Mouse (Mus musculus) midbrain, postnatal 0 days (tissue): ENCODE measurements around the gene Gm43638. TPM values are rescaled to one million over a fixed set of nuclear protein-coding genes. Genes with fewer than 3 reads are reported as not detected.
"Not testable (repeated sequence)": the region's sequence is repeated elsewhere in the genome, so short reads cannot be mapped to it uniquely, and the experiment has no call there.

Experiments
- ATAC-seq: fragments of 200-750 bp; cut with Nextera tagmentation; 2 replicates; pipeline ENCODE4 v1.8.0; 2017; ENCODE audit warnings: moderate number of reproducible peaks, mild to moderate bottlenecking, moderate TSS enrichment, moderate library complexity; ENCODE audit not compliant: low FRiP score
- DNase-seq: peaks from one replicate; pipeline ENCODE4 v3.0.0-alpha.2; 2015; ENCODE audit warnings: low spot score
- H3K27ac ChIP-seq: fragments of 300-500 bp; sonication (generic); 2 replicates; pipeline ENCODE4 v1.5.1; 2014; ENCODE audit warnings: low read depth, mild to moderate bottlenecking, low read length, mixed read lengths
- H3K27me3 ChIP-seq: fragments of 300-500 bp; sonication (generic); 2 replicates; pipeline ENCODE4 v1.6.1; 2014; ENCODE audit warnings: low read length, control low read depth, mixed read lengths; ENCODE audit not compliant: insufficient read depth
- H3K36me3 ChIP-seq: fragments of 300-500 bp; sonication (generic); 2 replicates; pipeline ENCODE4 v1.6.1; 2014; ENCODE audit warnings: low read length, control low read depth, mixed read lengths; ENCODE audit not compliant: insufficient read depth
- H3K4me1 ChIP-seq: fragments of 300-500 bp; sonication (generic); 2 replicates; pipeline ENCODE4 v1.6.1; 2014; ENCODE audit warnings: mild to moderate bottlenecking, control low read depth, antibody characterized with exemption, low read length, mixed read lengths; ENCODE audit not compliant: insufficient read depth
- H3K4me2 ChIP-seq: fragments of 300-500 bp; sonication (generic); 2 replicates; pipeline ENCODE4 v1.6.1; 2014; ENCODE audit warnings: low read depth, mild to moderate bottlenecking, low read length, mixed read lengths; ENCODE audit not compliant: poor library complexity, severe bottlenecking
- H3K4me3 ChIP-seq: fragments of 300-500 bp; sonication (generic); 2 replicates; pipeline ENCODE4 v1.5.1; 2014; ENCODE audit warnings: low read depth, mild to moderate bottlenecking, low read length, moderate library complexity
- H3K9ac ChIP-seq: fragments of 300-500 bp; sonication (generic); replicated peaks from 2 replicates; pipeline ENCODE4 v1.6.1; 2014; ENCODE audit warnings: mild to moderate bottlenecking, low read length, moderate library complexity, mixed read lengths; ENCODE audit not compliant: poor library complexity, severe bottlenecking
- H3K9me3 ChIP-seq: fragments of 300-500 bp; sonication (generic); 2 replicates; pipeline ENCODE4 v1.6.1; 2016; ENCODE audit warnings: low read length, control low read depth
- CTCF ChIP-seq: IDR thresholded peaks from 2 replicates; pipeline ENCODE4 v1.5.1; 2016; ENCODE audit warnings: antibody characterized with exemption, mild to moderate bottlenecking
- WGBS: fragments of 180-500 bp; shearing (Covaris S2); extraction: QIAGEN DNeasy Blood & Tissue Kit; methylation state at CpG from one replicate; pipeline ENCODE4 v1.1.7; 2014; 5-methylcytosine and 5-hydroxymethylcytosine counted together
- polyA plus RNA-seq: library from polyadenylated mRNA; unstranded; fragments of >200 nt; fragmentation: Nextera tagmentation; extraction: Ambion mirVana; gene quantifications from 2 replicates; pipeline ENCODE4 v1.2.1, GENCODE M21; 2015
- total RNA-seq: library from RNA; depleted of rRNA; stranded (reverse); fragments of >200 nt; gene quantifications from 2 replicates; pipeline ENCODE4 v1.2.3, GENCODE M21; 2014; rRNA removed

Gm43638 gene
- total RNA-seq (0.19 TPM in 1 of 2 replicates, not detected in the other), polyA plus RNA-seq (not detected in 2 replicates)

- not testable (repeated sequence) for DNase-seq, H3K4me1 ChIP-seq, ATAC-seq, H3K4me2 ChIP-seq, H3K27ac ChIP-seq, H3K36me3 ChIP-seq, H3K9me3 ChIP-seq, H3K9ac ChIP-seq, H3K4me3 ChIP-seq, H3K27me3 ChIP-seq
- WGBS = 87% methylated on average over 1 of the region's 1 CpGs
These were observed at the start of gene Gm43638 for GRCm38 (mm10) chr5:87486706-87487105. TSS of gene Gm43638 (minus strand) at chr5:87486806.

- H3K27me3 ChIP-seq = no peaks in the 10 kb centered on the region
- H3K9me3 ChIP-seq = no peaks in the 10 kb centered on the region
- no peak overlapping the region for H3K4me2 ChIP-seq
- H3K36me3 ChIP-seq = no peaks in the 10 kb centered on the region
- TF ChIP-seq CTCF = no peak
- H3K27ac ChIP-seq = no peak overlapping the region
- H3K9ac ChIP-seq = no peak overlapping the region
- H3K4me3 ChIP-seq = no peak overlapping the region
- H3K4me1 ChIP-seq = no peaks in the 10 kb centered on the region
- DNase-seq (no peak), ATAC-seq (no peak)
- WGBS = 43% methylated on average over 4 of the region's 4 CpGs
These were observed 49.5 kb upstream of the Gm43638 start for GRCm38 (mm10) chr5:87535994-87536644.

DNA sequence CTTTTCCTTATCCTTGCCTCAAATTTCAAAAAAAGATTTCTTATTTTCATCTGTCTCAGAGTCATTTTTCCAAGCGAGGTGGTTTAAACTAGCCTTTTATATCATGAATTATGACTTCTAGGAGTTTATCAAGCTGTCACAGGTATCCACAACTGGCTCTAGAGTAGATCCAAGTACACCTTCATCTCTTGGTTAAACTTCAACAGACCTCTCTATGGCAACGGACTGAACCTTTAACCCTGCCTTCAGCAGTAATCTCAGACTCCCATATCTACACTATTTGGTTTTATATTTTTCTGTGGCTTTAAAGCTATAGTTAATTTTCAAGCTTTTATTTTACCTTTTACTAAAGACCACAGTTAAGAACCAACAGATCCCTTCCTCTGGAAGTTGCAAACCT lies 45.7 kb upstream of the Gm43638 start:
- Histone ChIP-seq H3K27me3 (no peaks in the 10 kb centered on the region), H3K27ac (no peak overlapping the region), H3K9ac (no peak overlapping the region), H3K4me2 (no peak overlapping the region), H3K36me3 (no peaks in the 10 kb centered on the region), H3K9me3 (no peaks in the 10 kb centered on the region), H3K4me3 (no peak overlapping the region), H3K4me1 (no peaks in the 10 kb centered on the region)
- 83% methylated on average over 2 of the region's 2 CpGs for WGBS
- DNase-seq (no peak), ATAC-seq (no peak)
- no peak for TF ChIP-seq CTCF

DNA sequence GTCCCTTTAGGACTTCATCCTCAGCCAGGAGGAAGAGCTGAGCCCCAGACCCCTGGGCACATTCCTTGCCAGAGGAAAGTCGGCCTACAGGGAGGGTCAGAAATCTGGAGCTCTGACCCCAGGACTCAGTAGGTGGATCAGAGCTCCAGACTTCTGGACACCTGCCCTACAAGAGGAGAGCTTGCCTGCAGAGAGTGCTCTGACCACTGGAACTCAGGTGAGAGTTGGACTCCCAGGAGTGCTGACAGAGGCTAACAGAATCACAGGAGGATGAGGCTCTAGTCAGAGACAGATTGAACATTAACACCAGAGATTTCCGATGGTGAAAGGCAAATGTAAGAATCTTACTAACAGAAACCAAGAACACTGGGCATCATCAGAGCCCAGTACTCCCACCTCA lies 37.0 kb upstream of the Gm43638 start:
- H3K36me3 ChIP-seq, H3K4me3 ChIP-seq, ATAC-seq, H3K4me2 ChIP-seq, H3K4me1 ChIP-seq, DNase-seq, H3K9me3 ChIP-seq, H3K9ac ChIP-seq, H3K27ac ChIP-seq, H3K27me3 ChIP-seq: not testable (repeated sequence)
- 91% methylated on average over 2 of the region's 2 CpGs for WGBS

- Histone ChIP-seq H3K27me3 (no peaks in the 10 kb centered on the region), H3K4me2 (no peak overlapping the region), H3K4me3 (no peak overlapping the region), H3K36me3 (no peaks in the 10 kb centered on the region), H3K9me3 (no peaks in the 10 kb centered on the region), H3K9ac (no peak overlapping the region), H3K27ac (no peak overlapping the region), H3K4me1 (no peaks in the 10 kb centered on the region)
- WGBS = 39% methylated on average over 4 of the region's 4 CpGs
- no peak for TF ChIP-seq CTCF
- ATAC-seq (no peak), DNase-seq (no peak)
These were observed 19.3 kb upstream of the Gm43638 start for GRCm38 (mm10) chr5:87505776-87506458.

DNA sequence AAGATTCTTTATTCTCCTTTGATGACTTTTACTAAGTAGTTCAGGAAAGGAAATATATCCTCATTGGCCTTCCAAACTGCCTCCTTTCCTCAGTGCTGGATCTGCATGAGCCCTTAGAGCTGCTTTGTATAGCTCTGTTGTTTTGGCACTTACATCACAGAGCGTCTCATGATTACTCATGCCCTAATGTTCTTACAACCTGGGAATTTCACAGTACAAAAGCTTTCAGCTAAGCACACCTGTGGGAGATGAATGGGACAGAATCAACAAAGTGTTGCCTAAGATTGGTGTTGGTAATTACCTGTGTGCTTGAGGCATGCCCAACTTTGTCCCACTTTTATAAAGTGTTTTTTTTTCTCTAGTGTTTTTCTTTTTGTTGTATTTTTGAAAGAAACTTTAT lies 16.1 kb upstream of the Gm43638 start:
- Histone ChIP-seq H3K9me3 (no peaks in the 10 kb centered on the region), H3K4me1 (no peaks in the 10 kb centered on the region), H3K4me2 (no peak overlapping the region), H3K36me3 (no peaks in the 10 kb centered on the region), H3K27ac (no peak overlapping the region), H3K27me3 (no peaks in the 10 kb centered on the region), H3K9ac (no peak overlapping the region), H3K4me3 (no peak overlapping the region)
- 71% methylated on average over 1 of the region's 1 CpGs for WGBS
- no peak for ATAC-seq
- DNase-seq = no peak
- no peak for TF ChIP-seq CTCF
